Mouse (Mus musculus): ENCODE data around the gene H3f3a. TPM values are rescaled to one million over a fixed set of nuclear protein-coding genes. Genes with fewer than 3 reads are reported as not detected.
A peak's percentile ranks its signal among the peaks of the same experiment; 100 is the strongest.

H3f3a gene
- polyA plus RNA-seq, 1 experiment: 2,000 TPM

DNA sequence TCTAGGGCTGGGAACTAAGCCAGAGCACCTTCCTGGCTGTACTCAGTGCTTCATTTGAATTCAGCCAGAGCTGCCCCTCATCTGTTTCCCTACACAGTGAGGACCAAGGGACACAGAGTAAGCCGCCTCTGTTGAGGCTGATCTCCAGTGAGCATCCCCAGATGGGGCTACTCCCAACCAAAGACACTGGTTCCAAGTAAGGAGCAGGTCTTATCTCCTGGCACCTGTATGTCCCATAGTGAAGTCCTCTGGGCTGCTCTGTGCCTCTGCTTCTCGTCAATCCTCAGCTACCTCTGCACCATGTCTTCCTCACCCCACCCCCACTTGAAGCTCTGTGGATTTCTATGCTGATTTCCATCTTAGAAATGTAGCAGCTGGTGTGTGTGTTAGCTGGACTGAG is 4.3 kb upstream of the H3f3a start:
- TF ChIP-seq CTCF (IDR thresholded peaks at IDR 0.05; ENCODE audit: borderline replicate concordance, extremely low read depth, insufficient read depth, insufficient read length): no peak
- no peak for DNase-seq (ENCODE audit: low read depth)

DNA sequence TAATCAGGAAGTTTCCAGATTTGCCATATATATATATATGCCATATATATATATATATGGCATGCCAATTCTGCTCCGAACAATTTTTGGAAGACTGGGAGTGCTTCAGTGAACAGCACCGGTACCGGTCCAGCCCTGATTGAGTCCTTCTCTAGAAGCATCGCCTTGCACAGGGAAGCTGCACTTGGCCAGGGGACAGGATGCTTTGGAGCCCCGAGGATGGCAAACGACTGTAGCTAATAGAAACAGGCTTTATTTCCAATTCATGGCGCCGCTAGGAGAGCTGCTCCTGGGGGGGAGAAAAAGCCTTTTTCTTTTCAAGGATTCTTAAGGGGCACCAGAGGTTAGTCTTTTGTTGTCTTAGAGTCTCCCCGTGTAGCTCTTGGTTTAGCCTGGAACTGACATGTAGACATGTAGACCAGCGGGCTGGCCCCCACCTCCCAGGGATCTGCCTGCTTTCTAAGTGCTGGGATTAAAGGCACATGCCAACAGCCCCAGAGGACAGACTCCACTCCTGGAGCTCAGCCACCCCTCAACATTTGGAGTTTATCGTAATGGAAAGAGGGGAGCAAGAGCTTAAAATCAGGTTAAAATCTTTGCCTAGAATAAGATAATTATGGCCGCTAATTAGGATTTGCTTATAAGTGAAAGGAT is 1.8 kb upstream of the H3f3a start:
- DNase-seq (ENCODE audit: low read depth): peak; percentile 63
- no peak for TF ChIP-seq POLR2A (IDR thresholded peaks at IDR 0.05; ENCODE audit: borderline replicate concordance, extremely low read depth, insufficient read depth, insufficient read length, poor library complexity, severe bottlenecking)
- TF ChIP-seq CTCF (IDR thresholded peaks at IDR 0.05; ENCODE audit: borderline replicate concordance, extremely low read depth, insufficient read depth, insufficient read length): no peak

DNA sequence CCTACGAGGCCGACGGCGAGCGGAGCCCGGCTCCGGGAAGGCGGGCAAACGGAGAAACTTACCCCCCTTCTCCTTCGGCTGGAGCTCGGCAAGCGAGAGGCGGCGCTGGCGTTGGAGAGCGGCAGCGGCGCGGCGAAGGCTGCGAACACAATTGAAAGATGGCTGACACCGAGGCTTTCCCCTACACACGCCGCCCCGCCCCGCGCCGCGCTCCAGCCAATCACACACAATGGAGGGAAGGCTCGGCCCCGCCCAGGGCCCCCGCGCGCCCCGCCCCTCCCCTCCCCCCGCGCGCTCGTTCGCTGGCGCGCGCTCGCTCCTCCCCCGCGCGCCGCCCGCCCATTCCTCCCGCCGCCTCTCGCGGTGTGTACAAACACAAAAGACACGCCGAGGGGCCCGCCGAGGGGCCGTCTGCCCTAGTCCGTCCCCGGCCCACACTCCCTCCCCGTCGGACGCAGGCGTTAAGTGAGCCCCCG is 296 bp downstream of the H3f3a start:
- TF ChIP-seq CTCF (IDR thresholded peaks at IDR 0.05; ENCODE audit: borderline replicate concordance, extremely low read depth, insufficient read depth, insufficient read length) (no peak), POLR2A (IDR thresholded peaks at IDR 0.05; ENCODE audit: borderline replicate concordance, extremely low read depth, insufficient read depth, insufficient read length, poor library complexity, severe bottlenecking) (peak; percentile 48; the same call in 1 of the 2 replicates)
- peak; percentile 97 for DNase-seq (ENCODE audit: low read depth)

DNA sequence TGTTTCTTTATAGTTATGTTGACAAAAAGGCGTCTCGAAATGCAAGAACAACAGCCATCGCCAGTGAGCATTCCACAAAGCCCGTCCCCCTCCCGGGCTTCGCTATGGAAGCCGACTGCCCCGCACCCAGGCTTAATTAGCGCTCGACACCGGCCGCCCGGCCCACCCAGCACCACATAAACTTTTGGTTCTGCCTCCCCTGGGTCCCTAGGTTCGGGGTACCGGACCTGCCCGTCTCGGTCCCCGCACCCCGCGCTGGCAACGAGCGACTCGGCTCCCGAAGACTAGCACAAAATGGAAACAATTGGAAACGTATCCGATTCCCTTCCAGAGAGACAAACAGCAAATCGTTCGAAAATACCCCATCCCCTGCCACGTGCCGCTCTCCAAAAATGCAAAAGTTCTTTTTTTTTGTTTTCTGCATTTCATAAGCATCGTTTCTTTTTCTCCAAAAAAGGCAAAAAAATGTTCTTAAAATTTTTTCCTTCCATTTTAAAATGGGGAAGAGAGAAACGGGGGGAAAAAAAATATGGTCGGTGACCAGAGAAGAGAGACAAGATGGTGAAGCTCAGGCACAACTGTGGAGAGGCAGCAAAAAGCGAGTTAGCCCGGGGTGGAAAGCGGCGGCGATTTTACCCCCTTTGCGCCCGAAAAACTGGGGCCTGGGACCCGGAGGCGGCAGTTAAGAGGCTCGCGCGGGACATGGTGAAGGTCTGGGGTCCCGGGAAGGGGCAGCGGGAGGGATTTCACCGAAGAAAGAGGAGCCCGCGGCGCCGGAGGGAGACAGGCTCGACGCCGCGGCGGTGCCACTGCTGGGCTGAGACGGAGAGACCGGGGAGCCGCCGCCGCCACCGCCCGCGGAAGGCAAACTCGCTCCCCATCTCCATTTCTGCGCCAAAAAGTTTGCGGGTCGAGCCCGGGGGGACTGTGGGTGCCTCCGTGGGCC is 1.0 kb downstream of the H3f3a start:
- peak; percentile 78 for DNase-seq (ENCODE audit: low read depth)
- TF ChIP-seq POLR2A (IDR thresholded peaks at IDR 0.05; ENCODE audit: borderline replicate concordance, extremely low read depth, insufficient read depth, insufficient read length, poor library complexity, severe bottlenecking) (no peak), CTCF (IDR thresholded peaks at IDR 0.05; ENCODE audit: borderline replicate concordance, extremely low read depth, insufficient read depth, insufficient read length) (no peak)

DNA sequence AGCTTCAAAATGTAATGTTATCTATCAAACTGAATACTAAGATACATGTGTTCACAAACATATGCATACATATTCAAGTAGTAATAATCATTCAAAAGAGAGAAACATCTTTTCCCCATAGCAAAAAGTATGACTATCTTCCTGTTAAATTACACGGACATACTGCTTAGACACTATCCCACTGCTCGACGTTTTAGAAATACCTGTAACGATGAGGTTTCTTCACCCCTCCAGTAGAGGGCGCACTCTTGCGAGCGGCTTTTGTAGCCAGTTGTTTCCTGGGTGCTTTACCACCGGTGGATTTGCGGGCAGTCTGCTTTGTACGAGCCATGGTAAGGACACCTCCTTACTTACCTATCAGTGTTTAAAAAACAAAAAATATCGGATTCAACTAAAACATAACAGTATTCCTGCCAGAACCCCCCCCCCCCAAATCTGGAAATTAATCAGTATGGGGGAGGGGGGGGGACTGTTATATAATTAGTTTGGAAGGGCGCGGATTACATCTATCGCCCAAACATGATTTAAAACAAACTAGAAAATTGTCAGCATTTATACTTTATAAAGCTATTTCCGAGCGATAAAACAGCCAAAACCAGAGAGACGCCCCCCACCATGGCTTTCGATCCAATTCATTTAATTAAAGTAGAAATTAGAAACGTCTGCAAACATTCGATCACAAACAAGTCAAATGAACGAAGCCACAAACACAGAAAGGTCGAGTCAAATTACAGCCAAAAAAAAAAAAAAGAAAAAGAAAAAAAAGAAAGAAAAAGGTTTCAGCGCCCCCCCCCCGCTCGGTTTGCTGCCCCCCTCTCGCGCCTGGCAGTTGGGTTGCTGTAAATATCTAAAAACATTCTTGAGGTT is 1.9 kb downstream of the H3f3a start:
- TF ChIP-seq POLR2A (IDR thresholded peaks at IDR 0.05; ENCODE audit: borderline replicate concordance, extremely low read depth, insufficient read depth, insufficient read length, poor library complexity, severe bottlenecking): no peak
- peak; percentile 46; the same call in 1 of the 2 replicates for TF ChIP-seq CTCF (IDR thresholded peaks at IDR 0.05; ENCODE audit: borderline replicate concordance, extremely low read depth, insufficient read depth, insufficient read length)
- peak; percentile 23 for DNase-seq (ENCODE audit: low read depth)

DNA sequence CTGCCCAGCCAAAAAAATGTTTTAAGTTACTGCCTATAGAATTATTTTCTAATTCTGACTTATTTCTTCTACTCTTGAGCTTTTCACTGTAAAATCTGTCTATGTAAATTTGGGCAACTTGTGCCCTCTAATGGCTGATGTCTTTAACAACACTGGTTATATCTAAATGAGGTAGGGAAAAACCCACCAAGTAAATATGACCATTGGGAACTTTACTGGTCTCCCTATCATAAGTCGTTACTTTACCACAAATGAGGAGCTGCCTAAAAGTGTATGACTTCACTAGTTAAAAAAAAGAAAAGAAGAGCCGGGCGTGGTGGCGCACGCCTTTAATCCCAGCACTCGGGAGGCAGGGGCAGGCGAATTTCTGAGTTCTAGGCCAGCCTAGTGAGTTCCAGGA is 2.8 kb downstream of the H3f3a start:
- TF ChIP-seq POLR2A (IDR thresholded peaks at IDR 0.05; ENCODE audit: borderline replicate concordance, extremely low read depth, insufficient read depth, insufficient read length, poor library complexity, severe bottlenecking): no peak
- TF ChIP-seq CTCF (IDR thresholded peaks at IDR 0.05; ENCODE audit: borderline replicate concordance, extremely low read depth, insufficient read depth, insufficient read length): no peak
- peak; percentile 58 for DNase-seq (ENCODE audit: low read depth)

DNA sequence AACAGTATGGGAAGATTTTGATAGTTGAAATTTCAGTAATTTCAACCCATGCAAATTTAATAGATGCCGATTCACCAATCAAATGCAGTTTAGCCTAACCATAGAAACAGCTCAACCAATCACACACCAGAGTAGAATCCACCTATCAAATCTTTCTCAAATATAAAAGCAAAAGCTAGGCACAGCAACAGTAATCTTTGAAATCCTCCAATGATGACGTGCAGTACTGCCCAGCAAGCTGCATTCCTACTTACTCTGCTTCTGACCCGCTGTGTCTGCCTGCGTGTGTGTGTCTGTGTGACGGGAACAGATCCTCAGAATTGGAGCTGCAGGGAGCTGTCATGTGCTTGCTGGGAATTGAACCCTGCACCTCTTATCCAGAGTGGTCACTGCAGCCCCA is 4.9 kb downstream of the H3f3a start:
- peak; percentile 17 for DNase-seq (ENCODE audit: low read depth)
- TF ChIP-seq POLR2A (IDR thresholded peaks at IDR 0.05; ENCODE audit: borderline replicate concordance, extremely low read depth, insufficient read depth, insufficient read length, poor library complexity, severe bottlenecking) (no peak), CTCF (IDR thresholded peaks at IDR 0.05; ENCODE audit: borderline replicate concordance, extremely low read depth, insufficient read depth, insufficient read length) (no peak)

DNA sequence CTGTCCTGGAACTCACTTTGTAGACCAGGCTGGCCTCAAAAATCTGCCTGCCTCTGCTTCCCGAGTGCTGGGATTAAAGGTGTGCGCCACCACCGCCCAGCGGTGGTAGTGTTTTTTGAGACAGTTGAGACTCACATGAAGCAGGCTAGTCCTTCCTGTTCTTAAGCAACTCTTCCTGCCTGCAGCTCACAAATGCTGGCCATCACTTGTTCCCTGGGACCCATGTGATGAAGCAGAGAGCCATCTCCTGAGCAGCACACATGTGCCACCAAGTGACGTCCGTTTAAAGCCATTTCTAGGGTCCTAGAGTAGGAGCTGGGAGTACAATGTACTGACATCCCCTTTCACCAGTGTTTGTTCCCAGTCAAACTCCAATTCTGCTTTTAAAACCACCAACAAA is 9.9 kb downstream of the H3f3a start:
- TF ChIP-seq POLR2A (IDR thresholded peaks at IDR 0.05; ENCODE audit: borderline replicate concordance, extremely low read depth, insufficient read depth, insufficient read length, poor library complexity, severe bottlenecking) (no peak), CTCF (IDR thresholded peaks at IDR 0.05; ENCODE audit: borderline replicate concordance, extremely low read depth, insufficient read depth, insufficient read length) (no peak)
- DNase-seq (ENCODE audit: low read depth): no peak

DNA sequence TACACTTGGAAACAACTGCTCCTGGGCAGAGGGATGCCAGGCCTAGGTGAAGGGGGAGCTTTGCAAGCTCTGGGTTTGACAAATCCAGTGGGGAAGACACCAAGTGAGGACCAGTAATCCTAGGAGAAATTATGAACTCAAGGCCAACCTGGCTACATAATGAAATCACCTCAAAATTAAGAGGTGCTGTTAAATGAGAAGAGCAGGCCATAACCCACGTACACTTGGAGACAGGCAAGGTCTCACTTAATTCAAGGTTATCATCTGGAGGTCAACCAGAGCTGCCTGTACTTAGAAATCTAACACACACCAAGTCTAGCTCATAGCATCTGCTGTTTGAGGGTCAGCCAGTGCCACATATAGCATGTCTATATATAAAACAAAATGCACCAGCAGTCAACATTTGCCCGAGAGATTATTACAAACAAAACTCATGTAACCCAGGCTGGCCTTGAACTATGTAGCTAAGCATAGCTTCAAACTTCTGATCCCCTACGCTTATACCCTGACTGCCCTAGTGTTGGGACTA is 12.2 kb downstream of the H3f3a start:
- no peak for DNase-seq (ENCODE audit: low read depth)
- TF ChIP-seq CTCF (IDR thresholded peaks at IDR 0.05; ENCODE audit: borderline replicate concordance, extremely low read depth, insufficient read depth, insufficient read length) (no peak), POLR2A (IDR thresholded peaks at IDR 0.05; ENCODE audit: borderline replicate concordance, extremely low read depth, insufficient read depth, insufficient read length, poor library complexity, severe bottlenecking) (no peak)

DNA sequence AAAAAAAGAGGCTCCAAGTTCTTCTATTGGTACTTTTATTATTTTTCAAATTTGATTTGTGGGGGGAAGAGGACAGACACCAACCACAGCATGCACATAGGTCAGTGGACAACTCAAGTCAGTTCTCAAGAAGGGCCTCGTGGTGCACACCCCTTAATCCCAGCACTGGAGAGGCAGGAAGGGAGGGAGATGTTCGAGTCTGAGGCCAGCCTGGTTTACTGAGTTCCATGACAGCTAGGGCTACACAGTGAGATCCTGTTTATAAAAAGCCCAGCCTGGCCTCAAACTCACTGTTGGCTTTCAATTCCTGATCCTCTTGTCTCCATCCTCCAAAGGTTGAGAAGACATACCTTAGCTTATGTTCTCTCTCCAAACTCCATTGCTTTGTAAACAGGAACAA is 12.9 kb downstream of the H3f3a start:
- TF ChIP-seq CTCF (IDR thresholded peaks at IDR 0.05; ENCODE audit: borderline replicate concordance, extremely low read depth, insufficient read depth, insufficient read length) (no peak), POLR2A (IDR thresholded peaks at IDR 0.05; ENCODE audit: borderline replicate concordance, extremely low read depth, insufficient read depth, insufficient read length, poor library complexity, severe bottlenecking) (no peak)
- no peak for DNase-seq (ENCODE audit: low read depth)

DNA sequence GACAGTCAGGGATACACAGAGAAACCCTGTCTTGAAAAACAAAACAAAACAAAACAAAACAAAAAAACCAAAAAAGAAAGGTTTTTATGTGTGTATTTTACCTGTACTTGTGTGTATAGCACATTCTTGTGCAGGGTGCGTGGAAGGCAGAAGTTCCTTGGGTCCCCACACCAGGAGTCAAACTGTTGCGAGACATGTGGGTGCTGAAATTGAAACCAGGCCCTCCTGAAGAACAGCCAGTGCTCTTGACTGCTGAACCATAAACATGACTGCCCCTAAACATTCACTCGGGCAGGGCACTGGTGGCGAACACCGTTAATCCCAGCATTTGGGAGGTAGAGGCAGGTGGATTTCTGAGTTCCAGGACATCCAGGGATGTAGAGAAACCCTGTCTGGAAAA is 13.7 kb downstream of the H3f3a start:
- no peak for DNase-seq (ENCODE audit: low read depth)
- TF ChIP-seq CTCF (IDR thresholded peaks at IDR 0.05; ENCODE audit: borderline replicate concordance, extremely low read depth, insufficient read depth, insufficient read length) (no peak), POLR2A (IDR thresholded peaks at IDR 0.05; ENCODE audit: borderline replicate concordance, extremely low read depth, insufficient read depth, insufficient read length, poor library complexity, severe bottlenecking) (no peak)
